Mouse (Mus musculus): ENCODE data around the gene Polr3h. TPM values are rescaled to one million over a fixed set of nuclear protein-coding genes. Genes with fewer than 3 reads are reported as not detected.

The Polr3h gene
- polyA plus RNA-seq, 1 experiment = 8.6 TPM

DNA sequence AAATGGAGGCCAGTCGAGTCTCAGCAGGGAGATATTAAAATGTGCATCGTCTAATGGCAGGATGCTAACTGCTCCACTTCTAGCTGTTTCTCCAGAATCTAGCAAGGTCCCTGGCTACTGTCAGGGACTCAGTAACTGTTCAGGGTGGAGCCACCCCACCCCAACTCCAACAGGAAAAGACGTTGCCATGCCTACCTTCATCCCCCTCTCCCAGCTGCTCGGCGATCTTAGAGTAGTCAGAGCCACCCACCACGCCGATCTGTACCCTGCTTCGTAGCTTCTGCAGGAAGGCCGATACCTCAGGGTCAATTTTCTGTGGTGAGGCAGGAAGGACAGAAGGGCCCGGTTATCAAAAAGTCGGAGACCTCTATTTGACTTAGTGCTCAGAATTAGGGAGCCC lies 31.6 kb upstream of the Polr3h start:
- no peak for TF ChIP-seq POLR2A (IDR thresholded peaks at IDR 0.05; ENCODE audit: low read depth, low read length)
- TF ChIP-seq CTCF (IDR thresholded peaks at IDR 0.05; ENCODE audit: extremely low read depth, insufficient read depth, insufficient read length, insufficient replicate concordance) = no peak
- DNase-seq (ENCODE audit: low read depth in 1 of 2, low spot score in 2 of 2) = no peak

DNA sequence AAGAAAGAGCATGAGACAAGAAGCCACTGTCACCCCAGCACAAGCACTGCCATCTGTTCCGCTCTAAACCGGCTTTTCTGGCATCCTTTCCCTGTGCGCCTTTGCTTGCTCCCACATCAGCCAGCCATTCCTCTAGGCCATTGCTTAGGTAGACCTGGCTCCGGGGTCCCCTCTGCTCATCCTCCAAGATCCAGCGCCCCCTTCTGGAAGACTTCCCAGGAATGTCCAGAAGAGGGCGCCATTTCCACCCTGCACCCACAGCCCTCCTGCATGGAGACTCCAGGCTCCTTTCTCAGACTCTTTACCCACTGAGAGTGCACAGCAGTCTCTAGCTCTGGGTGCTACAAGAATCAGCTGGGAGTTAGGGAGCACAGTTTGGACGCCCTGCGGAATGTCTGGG lies 30.4 kb upstream of the Polr3h start:
- peak in 1 of 2 experiments; percentile 37 for DNase-seq (ENCODE audit: low read depth in 1 of 2, low spot score in 2 of 2)
- Histone ChIP-seq H3K4me1 (ENCODE audit: control insufficient read depth, insufficient read depth, insufficient read length) (no peaks in the 10 kb centered on the region), H3K27ac (ENCODE audit: insufficient read depth, low read length) (no peak overlapping the region), H3K4me3 (ENCODE audit: extremely low read depth, insufficient read depth, insufficient read length) (no peak overlapping the region), H3K36me3 (ENCODE audit: control insufficient read depth, insufficient read depth, low read length) (peaks cover 7% of the 10 kb centered on the region; the same call in 1 of the 2 replicates), H3K27me3 (ENCODE audit: control insufficient read depth, insufficient read depth, low read length) (no peaks in the 10 kb centered on the region)
- no peak for TF ChIP-seq POLR2A (IDR thresholded peaks at IDR 0.05; ENCODE audit: low read depth, low read length)
- peak; percentile 80; the same call in 1 of the 2 replicates for TF ChIP-seq CTCF (IDR thresholded peaks at IDR 0.05; ENCODE audit: extremely low read depth, insufficient read depth, insufficient read length, insufficient replicate concordance)
- WGBS = 74% methylated on average over 8 of the region's 8 CpGs

More for the DNA sequence above, 31.6 kb upstream of the Polr3h start:
- H3K4me1 ChIP-seq (ENCODE audit: control insufficient read depth, insufficient read depth, insufficient read length) = no peaks in the 10 kb centered on the region
- no peak overlapping the region for H3K4me3 ChIP-seq (ENCODE audit: extremely low read depth, insufficient read depth, insufficient read length)
- WGBS = 91% methylated on average over 11 of the region's 11 CpGs
- H3K27me3 ChIP-seq (ENCODE audit: control insufficient read depth, insufficient read depth, low read length) = no peaks in the 10 kb centered on the region
- H3K36me3 ChIP-seq (ENCODE audit: control insufficient read depth, insufficient read depth, low read length) = peaks cover 6% of the 10 kb centered on the region; the same call in 1 of the 2 replicates
- H3K27ac ChIP-seq (ENCODE audit: insufficient read depth, low read length) = no peak overlapping the region

DNA sequence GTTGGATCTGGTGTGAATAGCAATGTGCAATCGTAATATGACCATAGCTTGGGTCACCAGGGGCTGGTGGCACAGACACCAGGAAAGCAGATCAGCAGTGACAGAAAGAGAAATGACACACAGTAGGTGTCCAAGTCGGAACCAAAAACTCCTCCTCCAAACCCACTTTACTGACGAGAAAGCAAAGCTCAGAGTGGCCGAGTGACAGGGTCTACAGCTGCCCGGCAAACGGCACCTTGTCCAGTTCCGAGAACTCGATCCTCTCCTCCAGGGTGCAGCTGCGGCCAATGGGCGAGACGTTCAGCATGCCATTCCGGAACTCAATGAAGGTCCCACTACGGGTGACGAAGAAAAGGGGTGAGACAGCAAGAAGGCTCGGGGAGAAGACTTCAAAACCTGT lies 29.4 kb upstream of the Polr3h start:
- TF ChIP-seq CTCF (IDR thresholded peaks at IDR 0.05; ENCODE audit: extremely low read depth, insufficient read depth, insufficient read length, insufficient replicate concordance) = no peak
- TF ChIP-seq POLR2A (IDR thresholded peaks at IDR 0.05; ENCODE audit: low read depth, low read length) = no peak
- Histone ChIP-seq H3K36me3 (ENCODE audit: control insufficient read depth, insufficient read depth, low read length) (peaks cover 7% of the 10 kb centered on the region; the same call in 1 of the 2 replicates), H3K27me3 (ENCODE audit: control insufficient read depth, insufficient read depth, low read length) (no peaks in the 10 kb centered on the region), H3K27ac (ENCODE audit: insufficient read depth, low read length) (no peak overlapping the region), H3K4me3 (ENCODE audit: extremely low read depth, insufficient read depth, insufficient read length) (no peak overlapping the region), H3K4me1 (ENCODE audit: control insufficient read depth, insufficient read depth, insufficient read length) (no peaks in the 10 kb centered on the region)
- no peak for DNase-seq (ENCODE audit: low read depth in 1 of 2, low spot score in 2 of 2)
- WGBS = 97% methylated on average over 15 of the region's 15 CpGs

DNA sequence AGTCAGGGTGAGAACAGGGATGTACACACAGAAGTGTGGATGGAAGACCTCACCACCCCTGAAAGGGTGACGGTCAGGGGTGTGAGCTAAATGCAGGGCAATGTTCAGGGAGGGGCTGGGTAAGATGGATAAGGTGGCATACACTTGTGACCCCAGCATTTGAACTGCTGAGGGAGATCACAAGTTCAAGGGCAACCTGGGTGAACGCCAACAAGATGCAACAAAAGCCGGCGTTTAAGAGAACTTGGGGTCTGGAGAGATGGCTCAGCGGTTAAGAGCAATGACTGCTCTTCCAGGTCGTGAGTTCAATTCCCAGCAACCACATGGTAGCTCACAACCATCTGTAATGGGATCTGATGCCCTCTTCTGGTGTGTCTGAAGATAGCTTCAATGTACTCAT lies 28.7 kb upstream of the Polr3h start:
- no peaks in the 10 kb centered on the region for H3K27me3 ChIP-seq (ENCODE audit: control insufficient read depth, insufficient read depth, low read length)
- peaks cover 7% of the 10 kb centered on the region; the same call in 1 of the 2 replicates for H3K36me3 ChIP-seq (ENCODE audit: control insufficient read depth, insufficient read depth, low read length)
- H3K4me1 ChIP-seq (ENCODE audit: control insufficient read depth, insufficient read depth, insufficient read length) = no peaks in the 10 kb centered on the region
- H3K27ac ChIP-seq (ENCODE audit: insufficient read depth, low read length) = no peak overlapping the region
- no peak for DNase-seq (ENCODE audit: low read depth in 1 of 2, low spot score in 2 of 2)
- no peak overlapping the region for H3K4me3 ChIP-seq (ENCODE audit: extremely low read depth, insufficient read depth, insufficient read length)
- 95% methylated on average over 6 of the region's 6 CpGs for WGBS
- no peak for TF ChIP-seq POLR2A (IDR thresholded peaks at IDR 0.05; ENCODE audit: low read depth, low read length)
- no peak for TF ChIP-seq CTCF (IDR thresholded peaks at IDR 0.05; ENCODE audit: extremely low read depth, insufficient read depth, insufficient read length, insufficient replicate concordance)

DNA sequence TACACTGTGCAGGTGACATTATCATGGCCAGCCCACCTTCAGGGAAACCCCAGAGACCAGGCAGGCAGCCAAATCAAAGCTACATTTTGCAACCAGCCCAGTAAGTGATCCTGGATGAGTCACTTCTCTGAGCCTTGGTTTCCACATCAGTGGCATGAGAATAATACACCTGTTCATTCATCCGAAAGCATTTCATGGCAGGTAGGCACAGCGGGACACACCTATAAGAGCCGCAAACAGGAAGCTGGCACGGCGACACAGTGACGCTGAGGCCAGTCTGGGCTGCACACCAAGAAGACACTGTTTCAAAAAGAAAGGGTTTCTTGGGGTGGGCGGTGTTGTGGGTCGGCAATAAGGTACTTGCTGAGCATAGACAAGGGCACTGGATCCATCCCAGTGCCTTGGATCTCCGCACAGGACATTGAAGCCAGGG lies 28.1 kb upstream of the Polr3h start:
- peaks cover 7% of the 10 kb centered on the region; the same call in 1 of the 2 replicates for H3K36me3 ChIP-seq (ENCODE audit: control insufficient read depth, insufficient read depth, low read length)
- no peak for DNase-seq (ENCODE audit: low read depth in 1 of 2, low spot score in 2 of 2)
- no peak overlapping the region for H3K27ac ChIP-seq (ENCODE audit: insufficient read depth, low read length)
- no peak overlapping the region for H3K4me3 ChIP-seq (ENCODE audit: extremely low read depth, insufficient read depth, insufficient read length)
- no peaks in the 10 kb centered on the region for H3K4me1 ChIP-seq (ENCODE audit: control insufficient read depth, insufficient read depth, insufficient read length)
- WGBS = 96% methylated on average over 9 of the region's 9 CpGs
- H3K27me3 ChIP-seq (ENCODE audit: control insufficient read depth, insufficient read depth, low read length) = no peaks in the 10 kb centered on the region
- TF ChIP-seq POLR2A (IDR thresholded peaks at IDR 0.05; ENCODE audit: low read depth, low read length) (no peak), CTCF (IDR thresholded peaks at IDR 0.05; ENCODE audit: extremely low read depth, insufficient read depth, insufficient read length, insufficient replicate concordance) (no peak)

DNA sequence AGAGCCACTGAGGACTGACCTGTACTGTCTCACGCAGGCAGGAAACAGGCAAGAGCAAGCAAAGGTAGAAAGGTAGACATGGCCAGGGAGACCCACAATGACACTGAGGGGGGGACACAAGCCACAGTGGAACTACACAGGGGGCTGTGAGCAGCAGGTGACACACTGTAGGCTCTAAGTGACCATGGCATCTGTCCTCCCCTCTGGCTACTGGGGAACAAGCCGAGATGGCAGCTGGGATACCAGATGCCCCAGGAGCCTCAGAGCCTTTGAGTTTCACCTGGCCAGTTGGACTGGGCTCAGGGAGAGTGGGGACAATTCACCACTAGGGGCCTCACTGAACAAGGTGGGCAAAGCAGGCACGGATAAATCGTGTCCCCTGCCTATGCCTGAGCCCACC lies 26.3 kb upstream of the Polr3h start:
- Histone ChIP-seq H3K4me3 (ENCODE audit: extremely low read depth, insufficient read depth, insufficient read length) (no peak overlapping the region), H3K36me3 (ENCODE audit: control insufficient read depth, insufficient read depth, low read length) (peaks cover 7% of the 10 kb centered on the region; the same call in 1 of the 2 replicates), H3K4me1 (ENCODE audit: control insufficient read depth, insufficient read depth, insufficient read length) (no peaks in the 10 kb centered on the region), H3K27ac (ENCODE audit: insufficient read depth, low read length) (no peak overlapping the region), H3K27me3 (ENCODE audit: control insufficient read depth, insufficient read depth, low read length) (no peaks in the 10 kb centered on the region)
- 87% methylated on average over 4 of the region's 4 CpGs for WGBS
- DNase-seq (ENCODE audit: low read depth in 1 of 2, low spot score in 2 of 2) = no peak
- TF ChIP-seq CTCF (IDR thresholded peaks at IDR 0.05; ENCODE audit: extremely low read depth, insufficient read depth, insufficient read length, insufficient replicate concordance) = no peak
- TF ChIP-seq POLR2A (IDR thresholded peaks at IDR 0.05; ENCODE audit: low read depth, low read length) = no peak

DNA sequence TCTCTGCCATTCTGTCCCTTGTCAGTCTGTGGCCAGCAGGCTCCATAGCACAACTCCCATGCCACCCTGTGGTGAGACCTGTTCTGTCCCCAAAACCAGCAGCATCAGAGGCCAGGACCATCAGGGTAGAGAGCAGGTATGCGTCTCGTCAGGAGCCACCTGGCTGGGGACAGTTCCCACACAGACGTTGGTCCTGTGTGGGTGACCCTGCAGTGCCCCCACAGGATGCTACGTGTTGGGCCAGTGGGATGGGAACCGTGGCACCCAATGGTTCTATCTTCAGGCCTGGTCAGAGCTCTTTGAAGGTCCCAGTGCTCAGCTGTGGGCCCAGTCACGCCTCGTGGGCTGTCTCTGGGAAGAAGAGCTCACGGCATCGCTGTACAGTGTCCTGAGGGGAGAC lies 25.1 kb upstream of the Polr3h start:
- Histone ChIP-seq H3K36me3 (ENCODE audit: control insufficient read depth, insufficient read depth, low read length) (peaks cover 7% of the 10 kb centered on the region; the same call in 1 of the 2 replicates), H3K4me1 (ENCODE audit: control insufficient read depth, insufficient read depth, insufficient read length) (no peaks in the 10 kb centered on the region)

More for the DNA sequence above, 25.1 kb upstream of the Polr3h start:
- TF ChIP-seq CTCF (IDR thresholded peaks at IDR 0.05; ENCODE audit: extremely low read depth, insufficient read depth, insufficient read length, insufficient replicate concordance) (no peak), POLR2A (IDR thresholded peaks at IDR 0.05; ENCODE audit: low read depth, low read length) (no peak)
- Histone ChIP-seq H3K27ac (ENCODE audit: insufficient read depth, low read length) (no peak overlapping the region), H3K4me3 (ENCODE audit: extremely low read depth, insufficient read depth, insufficient read length) (no peak overlapping the region), H3K27me3 (ENCODE audit: control insufficient read depth, insufficient read depth, low read length) (no peaks in the 10 kb centered on the region)
- WGBS = 90% methylated on average over 9 of the region's 9 CpGs
- DNase-seq (ENCODE audit: low read depth in 1 of 2, low spot score in 2 of 2) = no peak

Data from spleen, adult 2 months (tissue).